Mouse (Mus musculus): ENCODE data around the gene Fxyd6.

Gene Fxyd6

DNA sequence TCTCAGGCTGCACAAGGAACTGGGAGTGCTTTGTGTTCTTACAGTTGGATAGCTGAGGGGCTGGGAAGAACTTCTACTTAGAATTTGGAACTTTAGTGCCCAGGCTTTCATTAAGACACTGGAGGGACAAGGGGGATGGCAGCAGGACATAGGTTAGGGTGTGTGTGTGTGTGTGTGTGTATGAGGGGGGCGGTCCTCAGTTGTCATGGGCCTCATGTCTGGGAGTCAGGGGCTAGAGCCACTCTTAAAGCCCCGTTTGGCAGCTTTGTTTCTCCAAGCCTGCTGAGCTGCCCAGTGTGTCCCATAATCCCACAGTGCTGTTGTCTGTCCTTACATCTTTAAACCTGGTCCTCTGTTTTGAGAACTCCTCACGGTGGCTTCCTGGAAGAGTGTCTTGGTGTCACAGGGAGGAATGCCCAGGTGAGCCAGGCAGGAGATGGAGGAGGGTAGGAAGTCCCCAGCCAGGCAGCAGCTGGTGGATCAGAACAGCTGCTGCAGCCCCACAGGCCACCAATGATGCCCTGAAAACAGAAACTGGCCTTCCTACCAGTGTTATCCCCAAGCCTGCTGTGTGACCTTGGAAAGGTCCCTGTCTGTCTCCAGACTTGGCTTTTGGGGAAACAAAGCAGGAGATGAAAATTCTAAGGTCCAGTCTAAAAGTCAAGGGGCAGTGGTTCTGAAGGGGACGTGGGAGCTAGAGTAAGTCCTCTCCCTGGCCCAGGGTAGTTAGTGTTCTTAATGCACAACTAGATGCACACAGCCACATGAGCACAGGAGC is 42.9 kb downstream of the Fxyd6 start:
- DNase-seq (ENCODE audit: low spot score) = no peak

DNA sequence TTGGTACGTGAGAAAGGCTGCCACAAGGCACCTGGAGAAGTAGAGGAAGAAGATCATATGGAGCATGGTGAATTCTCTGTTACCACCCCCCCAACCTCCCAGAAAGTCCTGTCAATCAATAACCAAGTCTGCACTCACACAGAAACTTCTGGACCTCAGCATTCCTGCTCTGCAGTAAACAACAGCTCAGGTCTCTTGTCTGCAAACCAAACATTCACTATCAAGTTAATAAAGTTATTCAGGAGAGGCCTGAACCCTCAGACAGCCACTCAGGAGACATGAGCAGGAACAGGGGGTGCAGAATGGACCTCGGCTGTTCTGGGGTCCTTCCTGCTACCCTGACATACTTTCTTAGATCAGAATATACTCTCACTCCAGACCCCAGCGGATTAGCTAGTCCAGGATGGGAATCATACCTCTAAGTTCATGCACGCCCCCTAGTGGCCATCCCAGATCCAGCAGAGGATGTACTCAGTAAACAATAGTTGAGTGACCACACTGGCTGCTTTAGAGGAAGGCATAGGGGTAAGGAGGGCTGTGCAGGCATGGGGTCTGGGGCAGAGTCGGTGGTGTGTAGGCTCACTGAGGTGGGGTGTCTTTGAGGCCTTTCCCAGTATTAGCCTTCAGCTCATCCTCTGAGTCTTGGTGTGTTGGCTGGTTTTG is 43.6 kb downstream of the Fxyd6 start:
- DNase-seq (ENCODE audit: low spot score) = no peak

GRCm38 (mm10) chr9:45415912-45416311 is 45.9 kb downstream of the Fxyd6 start:
- DNase-seq (ENCODE audit: low spot score) = no peak

- DNase-seq (ENCODE audit: low spot score) = no peak
Measured at GRCm38 (mm10) chr9:45417245-45417644, 47.3 kb downstream of the Fxyd6 start.

GRCm38 (mm10) chr9:45418252-45418651 is 48.3 kb downstream of the Fxyd6 start:
- no peak for DNase-seq (ENCODE audit: low spot score)

- no peak for DNase-seq (ENCODE audit: low spot score)
Measured at GRCm38 (mm10) chr9:45421209-45421608, 51.2 kb downstream of the Fxyd6 start.

GRCm38 (mm10) chr9:45422761-45423298 is 52.8 kb downstream of the Fxyd6 start:
- DNase-seq (ENCODE audit: low spot score) = no peak

DNA sequence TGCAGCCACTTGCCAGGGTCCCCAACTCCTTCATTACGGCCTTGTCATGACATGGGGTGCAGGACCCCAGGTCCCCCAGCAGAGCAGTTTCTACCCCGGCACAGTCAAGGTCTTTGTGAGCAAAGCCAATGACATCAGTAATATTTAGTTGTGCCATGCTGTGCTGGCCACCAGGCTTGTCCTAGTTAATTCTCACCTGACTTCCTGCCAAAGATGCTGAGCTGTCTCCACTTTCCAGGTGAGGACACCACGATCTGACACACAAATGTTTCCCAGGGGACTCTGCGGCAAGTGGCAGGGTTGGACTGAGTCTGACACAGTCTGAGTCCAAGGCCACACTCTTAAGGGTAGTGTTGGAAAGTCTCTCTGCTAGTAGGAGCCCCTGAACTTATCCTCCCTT is 56.5 kb downstream of the Fxyd6 start, which contains the start of gene Dscaml1:
Gene Dscaml1 (plus strand): TSS at position 173 of the 400 bp plus-strand sequence.
- no peak for DNase-seq (ENCODE audit: low spot score)

DNA sequence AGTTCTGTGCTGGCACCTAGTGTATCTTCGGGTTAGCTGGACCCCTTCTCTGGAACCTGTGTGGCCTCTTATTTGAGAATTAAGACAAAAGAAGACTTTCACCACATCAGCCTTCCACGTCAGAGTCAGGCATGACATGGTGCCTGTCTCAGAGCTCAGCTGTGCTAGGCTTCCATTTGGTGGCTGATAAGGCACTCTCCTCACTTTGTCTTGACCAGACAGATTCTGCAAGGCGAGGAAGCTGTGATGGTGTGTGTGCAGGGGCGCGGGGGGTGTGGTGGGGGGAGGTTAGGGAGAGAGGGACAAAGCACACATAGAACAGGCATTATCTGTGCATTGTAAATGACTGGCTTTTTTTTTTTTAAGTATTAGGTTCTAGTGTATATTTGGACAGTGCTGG is 59.4 kb downstream of the Fxyd6 start:
- no peak for DNase-seq (ENCODE audit: low spot score)

DNA sequence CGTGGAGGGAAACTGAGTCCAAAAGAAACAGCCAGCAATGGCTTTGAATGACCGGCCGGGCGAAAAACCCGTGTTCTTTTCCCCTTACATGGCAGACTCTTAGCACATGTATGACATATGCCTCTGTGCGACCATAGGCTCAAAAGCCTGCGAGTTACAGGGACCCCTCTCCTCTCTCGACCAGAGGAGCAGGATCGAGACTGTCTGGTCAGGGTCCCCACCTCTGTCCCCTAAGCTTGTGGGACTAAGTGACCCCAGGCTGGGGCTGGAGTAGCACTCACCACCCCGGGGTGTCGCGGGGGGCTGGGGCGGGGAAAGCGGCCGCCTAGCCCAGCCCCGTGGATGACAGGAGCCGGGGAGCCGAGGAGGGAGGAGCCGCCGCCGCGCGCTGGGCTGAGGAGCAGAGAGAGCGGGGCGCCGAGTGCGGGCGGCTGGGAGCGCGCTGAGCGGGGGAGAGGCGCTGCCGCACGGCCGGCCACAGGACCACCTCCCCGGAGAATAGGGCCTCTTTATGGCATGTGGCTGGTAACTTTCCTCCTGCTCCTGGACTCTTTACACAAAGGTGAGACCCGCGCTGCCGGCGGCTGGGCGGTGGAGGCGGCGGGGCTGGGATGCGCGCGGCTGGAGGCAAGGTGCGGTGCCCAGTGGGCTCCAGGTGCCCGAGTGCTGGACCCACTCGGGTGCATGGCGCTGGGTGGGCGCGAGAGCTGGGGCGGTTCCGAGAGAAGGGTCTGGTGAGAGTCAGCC is 60.1 kb downstream of the Fxyd6 start:
- no peak for DNase-seq (ENCODE audit: low spot score)

GRCm38 (mm10) chr9:45430698-45430959 is 60.6 kb downstream of the Fxyd6 start:
- no peak for DNase-seq (ENCODE audit: low spot score)

DNA sequence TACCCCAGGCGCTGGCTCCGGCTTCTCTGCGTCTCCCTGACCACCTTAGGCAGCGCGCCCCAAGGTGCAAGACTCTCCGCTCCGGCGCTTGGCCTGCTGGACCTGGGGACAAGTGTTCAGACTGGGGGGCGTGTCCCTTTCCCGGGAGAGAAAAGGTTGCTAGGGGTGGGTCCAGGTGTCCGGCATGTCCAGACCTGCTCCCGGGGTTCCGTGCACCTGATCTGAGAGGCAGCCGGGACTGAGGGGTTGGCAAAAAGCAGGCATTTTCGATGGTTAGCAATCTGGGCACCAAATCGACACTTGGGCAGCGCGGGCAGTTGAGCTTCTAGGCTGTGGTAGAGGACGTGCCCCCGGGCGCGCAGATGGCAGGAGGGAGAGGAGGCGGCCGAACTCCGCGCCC is 61.2 kb downstream of the Fxyd6 start:
- DNase-seq (ENCODE audit: low spot score) = no peak

GRCm38 (mm10) chr9:45432639-45433038 is 62.7 kb downstream of the Fxyd6 start:
- no peak for DNase-seq (ENCODE audit: low spot score)

- DNase-seq (ENCODE audit: low spot score) = no peak
Measured at GRCm38 (mm10) chr9:45433119-45433518, 63.1 kb downstream of the Fxyd6 start.

DNA sequence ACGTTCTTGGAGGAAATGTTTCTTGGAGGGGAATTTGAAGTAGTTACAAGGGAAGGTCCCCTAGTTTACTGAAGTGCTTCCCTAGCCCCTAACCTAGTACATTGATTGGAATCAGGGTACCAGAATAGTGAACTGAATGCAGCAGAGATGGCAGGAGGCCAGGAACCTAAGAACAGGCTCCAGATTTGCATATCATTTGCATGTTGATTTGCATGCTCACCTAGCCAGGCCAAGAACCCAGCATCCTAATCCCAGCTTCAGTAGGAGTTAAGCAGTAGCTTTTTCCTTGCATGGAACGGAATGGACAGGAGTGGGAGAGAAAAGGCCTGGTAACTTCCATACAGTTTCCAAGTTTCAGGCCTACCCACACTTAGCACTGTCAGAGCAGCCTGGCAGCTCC is 64.2 kb downstream of the Fxyd6 start:
- DNase-seq (ENCODE audit: low spot score) = no peak

DNA sequence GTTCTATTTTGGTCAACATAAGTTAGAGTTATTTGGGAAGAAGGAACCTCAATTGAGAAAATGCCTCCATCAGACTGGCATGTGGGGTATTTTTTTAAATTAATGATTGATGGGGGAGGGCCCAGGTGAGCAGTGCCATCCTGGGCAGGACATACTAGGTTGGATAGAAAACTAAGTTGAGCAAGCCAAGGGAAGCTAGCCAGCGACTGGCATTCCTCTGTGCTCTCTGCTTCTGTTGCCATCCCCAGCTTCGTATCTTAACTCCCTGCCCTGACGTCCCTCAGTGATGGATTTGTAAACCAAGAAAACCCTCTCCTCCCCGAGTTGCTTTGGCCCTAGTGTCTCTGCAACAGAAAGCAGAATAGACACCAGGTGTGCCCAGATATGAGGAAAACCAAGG is 69.0 kb downstream of the Fxyd6 start:
- no peak for DNase-seq (ENCODE audit: low spot score)

DNA sequence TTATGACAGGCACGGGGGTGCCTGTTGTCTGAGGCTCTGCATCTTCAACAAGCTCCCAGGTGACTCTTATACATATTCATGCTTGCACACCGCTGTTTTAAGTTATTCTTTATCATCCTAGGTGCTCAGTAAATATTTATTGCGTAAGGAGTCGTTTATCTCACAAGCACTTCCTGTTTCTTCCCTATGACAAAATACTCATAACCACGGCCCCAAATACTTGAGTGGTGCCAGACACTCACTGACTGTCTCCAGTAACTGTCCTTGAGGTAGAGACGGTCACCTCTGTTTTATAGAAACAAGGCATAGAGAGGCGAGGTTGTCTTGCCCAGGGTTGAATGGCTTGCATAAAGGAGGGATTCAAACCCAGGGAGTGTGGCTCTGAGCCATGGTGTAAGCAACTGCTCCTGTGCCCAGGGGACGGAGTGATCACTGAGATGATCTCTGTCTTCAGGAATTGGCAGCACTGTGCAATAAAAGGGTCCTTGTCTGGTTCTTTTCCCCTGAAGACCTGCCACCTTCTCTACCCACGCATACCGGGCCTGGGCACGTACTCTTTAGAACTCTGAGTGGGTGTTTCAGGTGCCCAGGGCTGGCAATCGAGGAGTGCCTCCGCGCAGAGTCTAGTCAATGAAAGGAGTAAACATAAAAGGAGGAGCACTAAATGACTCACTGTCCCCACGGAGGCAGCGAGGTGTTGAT is 70.2 kb downstream of the Fxyd6 start:
- DNase-seq (ENCODE audit: low spot score) = no peak

DNA sequence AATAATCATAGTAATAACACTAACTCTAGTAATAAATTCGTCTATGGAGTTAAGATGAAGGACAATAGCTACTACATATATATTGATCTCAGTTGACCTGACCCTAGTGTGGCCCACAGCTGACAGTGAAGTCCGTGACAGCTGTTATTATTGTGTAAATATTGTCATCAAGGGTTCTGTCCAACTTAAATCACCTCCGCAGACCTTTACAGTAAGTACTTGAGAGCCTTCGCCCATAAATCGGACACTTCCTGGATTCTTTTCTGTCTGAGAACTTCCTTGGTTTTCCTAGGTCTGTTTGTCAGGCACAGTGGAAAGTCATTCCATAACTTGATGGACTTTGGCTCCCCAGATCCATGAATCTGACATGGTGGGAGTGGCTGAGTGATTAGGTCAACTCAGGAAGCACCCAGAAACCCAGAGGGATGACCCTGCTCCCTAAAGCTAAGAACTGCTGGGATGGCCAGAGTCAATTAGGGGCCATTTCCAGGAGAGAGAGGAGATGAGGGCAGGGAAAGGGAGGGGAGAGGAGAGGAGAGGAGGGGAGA is 74.3 kb downstream of the Fxyd6 start:
- DNase-seq (ENCODE audit: low spot score) = no peak

Data from left cerebral cortex, adult 11 months (tissue).